Mouse (Mus musculus) myocyte (in vitro differentiated cells): Measurements from ENCODE around the gene Gsc.

Source experiments
- E2F4 ChIP-seq: IDR thresholded peaks from one replicate; pipeline ENCODE4 v1.6.1; 2011; ENCODE audit warnings: mild to moderate bottlenecking, control low read depth, moderate library complexity; ENCODE audit not compliant: insufficient read depth
- MAX ChIP-seq: IDR thresholded peaks from one replicate; pipeline ENCODE4 v1.6.1; 2011; ENCODE audit warnings: low read depth, mild to moderate bottlenecking, control low read depth
- MYOD1 ChIP-seq, 3 experiments: IDR thresholded peaks; one replicate each; pipeline ENCODE4 v1.6.1; 2011; ENCODE audit warnings: control low read depth in 2 of 3, low read depth in 2 of 3, mild to moderate bottlenecking in 2 of 3, moderate library complexity in 1 of 3; ENCODE audit not compliant: insufficient read length in 2 of 3, control insufficient read depth in 1 of 3
- MYOG ChIP-seq, 3 experiments: IDR thresholded peaks; one replicate each; pipeline ENCODE4 v1.6.1; 2011; ENCODE audit warnings: control low read depth in 2 of 3, low read depth in 2 of 3, mild to moderate bottlenecking in 2 of 3; ENCODE audit not compliant: insufficient read length in 2 of 3, control insufficient read depth in 1 of 3, insufficient read depth in 1 of 3
- POLR2A ChIP-seq: IDR thresholded peaks from one replicate; pipeline ENCODE4 v1.6.1; 2011; ENCODE audit warnings: low read depth, mild to moderate bottlenecking, control low read depth, moderate library complexity; ENCODE audit not compliant: insufficient read length
- POLR2AphosphoS2 ChIP-seq: IDR thresholded peaks from one replicate; pipeline ENCODE4 v1.6.1; 2011; ENCODE audit warnings: low read depth, control low read depth; ENCODE audit not compliant: insufficient read length
- SRF ChIP-seq: IDR thresholded peaks from one replicate; pipeline ENCODE4 v1.6.1; 2011; ENCODE audit warnings: low read depth; ENCODE audit not compliant: control insufficient read depth, insufficient read length
- TCF12 ChIP-seq: IDR thresholded peaks from one replicate; pipeline ENCODE4 v1.6.1; 2011; ENCODE audit warnings: mild to moderate bottlenecking, control low read depth; ENCODE audit not compliant: poor library complexity, insufficient read depth, severe bottlenecking
- TCF3 ChIP-seq: IDR thresholded peaks from one replicate; pipeline ENCODE4 v1.6.1; 2011; ENCODE audit warnings: low read depth, control low read depth; ENCODE audit not compliant: insufficient read length
- USF1 ChIP-seq: IDR thresholded peaks from one replicate; pipeline ENCODE4 v1.6.1; 2011; ENCODE audit warnings: low read depth, mild to moderate bottlenecking, control low read depth, moderate library complexity

DNA sequence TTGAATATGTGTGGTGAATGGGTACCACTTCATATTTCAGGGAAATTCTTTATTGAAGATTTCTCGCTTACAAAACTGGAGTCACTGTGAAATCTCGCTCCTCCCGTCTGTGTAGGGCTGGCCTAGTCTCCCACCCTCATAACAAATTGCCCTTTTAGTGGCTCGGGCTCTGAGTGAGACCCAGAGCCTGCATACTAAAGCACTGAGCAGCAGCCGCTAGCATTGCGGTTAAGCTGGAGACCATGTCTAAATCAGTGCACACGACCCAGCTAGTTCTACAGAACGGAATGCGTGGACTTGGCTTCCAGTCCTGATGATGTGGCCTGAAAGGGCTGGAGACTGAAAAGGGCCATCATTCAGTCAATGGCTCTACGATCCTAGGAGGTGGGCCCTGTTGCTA, 7.9 kb upstream of the Gsc start:
- no peak for TF ChIP-seq MYOG (IDR thresholded peaks at IDR 0.05; ENCODE audit: control insufficient read depth in 1 of 3, insufficient read depth in 1 of 3, insufficient read length in 2 of 3, low read depth in 2 of 3)
- no peak for TF ChIP-seq TCF12
- TF ChIP-seq POLR2AphosphoS2 = no peak
- TF ChIP-seq MAX = no peak
- no peak for TF ChIP-seq POLR2A
- TF ChIP-seq MYOD1 (IDR thresholded peaks at IDR 0.05; ENCODE audit: control insufficient read depth in 1 of 3, insufficient read length in 2 of 3, low read depth in 2 of 3) = no peak
- TF ChIP-seq E2F4 = no peak
- no peak for TF ChIP-seq USF1
- no peak for TF ChIP-seq SRF
- no peak for TF ChIP-seq TCF3
